ENCODE assay signal across 16 mouse cellular contexts in genomic region chr19:29486545-29487206, GRCm38 (mm10). TPM values are rescaled to one million over a fixed set of nuclear protein-coding genes. Genes with fewer than 3 reads are reported as not detected.
DNase-seq lines count a peak whose midpoint lies in the region; ATAC-seq and TF ChIP-seq lines count a peak whose summit lies in the region.
"Had no signal": no experiment of that assay in that cellular context is flagged by ENCODE, and none has a peak within 500 bp of the region (broad histone marks: within the 10 kb centered on the region; RNA-seq: fewer than 3 reads in every experiment).

No protein-coding gene starts in this region.

- no peaks in the 10 kb centered on the region for H3K9me3 ChIP-seq in heart, embryonic 11.5 days (replicated peaks; ENCODE audit: control insufficient read depth, low read length)
- H3K9me3 ChIP-seq in midbrain, embryonic 10.5 days (replicated peaks): no peaks in the 10 kb centered on the region
- H3K9me3 ChIP-seq in midbrain, embryonic 11.5 days (ENCODE audit: control insufficient read depth, low read length): no peaks in the 10 kb centered on the region
- no peaks in the 10 kb centered on the region for H3K9me3 ChIP-seq in midbrain, postnatal 0 days (ENCODE audit: low read length)
- H3K9me3 ChIP-seq: embryonic facial prominence, embryonic 10.5 days; forebrain, embryonic 10.5 days; midbrain, embryonic 13.5 days had no signal

- no peak for TF ChIP-seq CTCF in midbrain, postnatal 0 days (IDR thresholded peaks at IDR 0.05)

- no peak overlapping the region for H3K9ac ChIP-seq in heart, embryonic 11.5 days (ENCODE audit: low read depth, low read length)
- no peak overlapping the region for H3K9ac ChIP-seq in midbrain, embryonic 11.5 days (ENCODE audit: low read length)
- no peak overlapping the region for H3K9ac ChIP-seq in midbrain, postnatal 0 days (replicated peaks; ENCODE audit: low read length, poor library complexity, severe bottlenecking)
- H3K9ac ChIP-seq: hindbrain, embryonic 14.5 days; midbrain, embryonic 13.5 days had no signal

- H3K4me3 ChIP-seq in heart, embryonic 11.5 days (ENCODE audit: low read depth, low read length): no peak overlapping the region
- no peak overlapping the region for H3K4me3 ChIP-seq in midbrain, embryonic 10.5 days
- no peak overlapping the region for H3K4me3 ChIP-seq in midbrain, embryonic 11.5 days (ENCODE audit: low read depth, low read length)
- H3K4me3 ChIP-seq in midbrain, postnatal 0 days (ENCODE audit: low read depth, low read length): no peak overlapping the region
- H3K4me3 ChIP-seq: embryonic facial prominence, embryonic 10.5 days; forebrain, embryonic 10.5 days; midbrain, embryonic 13.5 days had no signal

- no peaks in the 10 kb centered on the region; the same call in 1 of the 2 replicates for H3K4me1 ChIP-seq in heart, embryonic 11.5 days (ENCODE audit: control insufficient read depth, insufficient read depth, low read length)
- H3K4me1 ChIP-seq in midbrain, embryonic 10.5 days: peaks cover 5% of the 10 kb centered on the region
- H3K4me1 ChIP-seq in midbrain, embryonic 11.5 days (ENCODE audit: control insufficient read depth, insufficient read depth, low read length): no peaks in the 10 kb centered on the region
- no peaks in the 10 kb centered on the region for H3K4me1 ChIP-seq in midbrain, postnatal 0 days (ENCODE audit: insufficient read depth, low read length)

- 85% methylated on average over 7 of the region's 7 CpGs for WGBS in heart, embryonic 11.5 days (ENCODE audit: insufficient replicate concordance)
- 89% methylated on average over 7 of the region's 7 CpGs for WGBS in midbrain, embryonic 10.5 days
- 84% methylated on average over 7 of the region's 7 CpGs for WGBS in midbrain, embryonic 11.5 days
- WGBS in midbrain, postnatal 0 days: 86% methylated on average over 7 of the region's 7 CpGs

- no peak overlapping the region for H3K27ac ChIP-seq in heart, embryonic 11.5 days (ENCODE audit: low read depth, low read length)
- 0 out of 2 replicates have a peak overlapping the region, but pooled peaks have one; percentile 23 for H3K27ac ChIP-seq in midbrain, embryonic 10.5 days (replicated peaks)
- H3K27ac ChIP-seq in midbrain, embryonic 11.5 days (ENCODE audit: low read depth, low read length): no peak overlapping the region
- no peak overlapping the region for H3K27ac ChIP-seq in midbrain, postnatal 0 days (ENCODE audit: low read depth, low read length)
- H3K27ac ChIP-seq: embryonic facial prominence, embryonic 10.5 days; forebrain, embryonic 10.5 days; hindbrain, embryonic 14.5 days; midbrain, embryonic 13.5 days had no signal

- peak; percentile 93 for DNase-seq in heart, adult 11 months
- DNase-seq in midbrain, embryonic 10.5 days (ENCODE audit: low spot score): no peak
- no peak for DNase-seq in midbrain, embryonic 11.5 days (ENCODE audit: low spot score, missing footprints)
- DNase-seq in natural killer cell, adult 2 months (ENCODE audit: low spot score in 2 of 2): peak; percentile 56 to 88
- DNase-seq in MN1 (ENCODE audit: low spot score): no peak
- no peak for DNase-seq in midbrain, postnatal 0 days (ENCODE audit: low spot score)
- no peak for DNase-seq in adrenal gland, adult (ENCODE audit: inconsistent age in 2 of 2, low spot score in 1 of 2)
- DNase-seq: adrenal gland, postnatal 14 days; cerebellum, adult 11-12 months; right cerebral cortex, postnatal 25 days had no signal

- no peaks in the 10 kb centered on the region for H3K27me3 ChIP-seq in heart, embryonic 11.5 days (ENCODE audit: control insufficient read depth, insufficient read depth, low read length)
- H3K27me3 ChIP-seq in midbrain, embryonic 10.5 days (ENCODE audit: low read depth, poor library complexity, severe bottlenecking): no peaks in the 10 kb centered on the region
- no peaks in the 10 kb centered on the region for H3K27me3 ChIP-seq in midbrain, embryonic 11.5 days (ENCODE audit: control insufficient read depth, insufficient read depth, low read length)
- no peaks in the 10 kb centered on the region for H3K27me3 ChIP-seq in midbrain, postnatal 0 days (ENCODE audit: insufficient read depth, low read length)
- H3K27me3 ChIP-seq: midbrain, embryonic 13.5 days; Patski had no signal

- H3K4me2 ChIP-seq in heart, embryonic 11.5 days: no peak overlapping the region
- H3K4me2 ChIP-seq in midbrain, embryonic 11.5 days: no peak overlapping the region
- no peak overlapping the region for H3K4me2 ChIP-seq in midbrain, postnatal 0 days (ENCODE audit: low read depth, low read length, poor library complexity, severe bottlenecking)
- H3K4me2 ChIP-seq: hindbrain, embryonic 14.5 days; midbrain, embryonic 13.5 days had no signal

- H3K36me3 ChIP-seq in heart, embryonic 11.5 days (ENCODE audit: control insufficient read depth, insufficient read depth, low read length): no peaks in the 10 kb centered on the region
- H3K36me3 ChIP-seq in midbrain, embryonic 10.5 days: no peaks in the 10 kb centered on the region
- no peaks in the 10 kb centered on the region for H3K36me3 ChIP-seq in midbrain, embryonic 11.5 days (ENCODE audit: control insufficient read depth, insufficient read depth, low read length)
- H3K36me3 ChIP-seq in midbrain, postnatal 0 days (ENCODE audit: insufficient read depth, low read length): no peaks in the 10 kb centered on the region
- H3K36me3 ChIP-seq: embryonic facial prominence, embryonic 10.5 days; forebrain, embryonic 10.5 days; midbrain, embryonic 13.5 days had no signal

- ATAC-seq in heart, embryonic 11.5 days (replicated peaks; ENCODE audit: insufficient number of reproducible peaks, low FRiP score, low TSS enrichment): no peak
- ATAC-seq in midbrain, embryonic 11.5 days (ENCODE audit: low FRiP score): no peak
- ATAC-seq in midbrain, postnatal 0 days (ENCODE audit: low FRiP score): no peak
- ATAC-seq: midbrain, embryonic 13.5 days; Patski had no signal

RNA-seq across cellular contexts. Expression of gene Ric1, which starts 35.4 kb away (rescaled TPM):
- 6.5 and 8.7 TPM in 2 replicates for polyA plus RNA-seq in heart, embryonic 11.5 days (2014; fragmentation: Nextera tagmentation; extraction: Ambion mirVana)
- polyA plus RNA-seq in midbrain, embryonic 10.5 days (2016; fragmentation: Nextera tagmentation; extraction: Ambion mirVana): 9.8 and 10.2 TPM in 2 replicates
- 10.8 and 11.8 TPM in 2 replicates for polyA plus RNA-seq in midbrain, embryonic 11.5 days (2014; fragmentation: Nextera tagmentation; extraction: Ambion mirVana)
- 37.4 and 45.9 TPM in 2 replicates for total RNA-seq in midbrain, postnatal 0 days (2014; rRNA removed)
- polyA plus RNA-seq in midbrain, postnatal 0 days (2015; fragmentation: Nextera tagmentation; extraction: Ambion mirVana): 10.7 and 13.8 TPM in 2 replicates

Comparison
In these comparisons a context has a peak if more than half of its experiments do, and no peak if none do; other contexts are left out.
1. DNase-seq: peak in heart, adult 11 months (single experiment) and natural killer cell, adult 2 months (2 of 2); none in midbrain, embryonic 10.5 days (single experiment), midbrain, embryonic 11.5 days (single experiment), MN1 (single experiment), midbrain, postnatal 0 days (single experiment) and adrenal gland, adult (0 of 2).